Mouse (Mus musculus): ENCODE data around the gene Idua.

DNA sequence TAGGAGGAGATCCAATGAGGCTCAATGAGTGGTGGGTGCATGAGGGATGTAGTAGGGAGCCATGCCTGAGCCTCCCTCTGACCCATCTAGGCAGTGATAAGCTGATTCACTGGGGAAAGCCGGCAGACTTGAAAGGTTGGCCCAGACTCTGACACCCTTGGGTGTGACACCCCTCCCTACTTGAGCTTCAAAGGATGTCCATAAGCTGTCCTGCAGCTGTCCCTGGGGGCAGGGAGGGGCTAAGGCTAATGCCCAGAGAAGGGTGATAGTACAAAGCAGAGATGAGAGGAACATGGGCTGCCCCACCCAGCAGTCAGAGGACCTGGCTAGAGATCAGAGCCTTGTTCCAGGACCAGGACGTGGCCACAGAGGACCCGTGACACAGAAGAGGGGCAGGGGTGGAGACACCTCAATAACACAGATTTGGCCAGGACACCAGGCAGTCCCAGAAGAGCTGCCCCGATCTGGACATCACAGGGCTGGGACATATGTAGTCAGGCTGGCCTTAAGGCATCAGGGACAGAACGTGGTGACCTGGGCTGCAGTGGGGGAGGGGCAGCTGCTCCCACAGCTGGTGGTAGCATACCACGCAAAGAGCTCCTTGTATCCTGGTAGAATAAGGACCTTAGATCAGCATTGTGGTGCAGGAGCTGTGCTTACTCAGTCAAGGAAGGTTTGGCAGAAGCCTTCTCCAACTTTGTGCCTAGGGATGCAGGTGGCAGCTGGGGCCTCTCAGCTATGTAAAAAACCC, 49.0 kb downstream of the Idua start:
- TF ChIP-seq CTCF (IDR thresholded peaks at IDR 0.05; ENCODE audit: control insufficient read depth, insufficient read depth, low read length), result no peak
- no peak for TF ChIP-seq POLR2A (IDR thresholded peaks at IDR 0.05; ENCODE audit: borderline replicate concordance, control insufficient read depth, low read depth, low read length)

All from bone marrow, adult 2 months (tissue).